Mouse (Mus musculus) cerebellum, postnatal 14 days (tissue): ENCODE results near the gene Tbxa2r.
A peak's percentile ranks its signal among the peaks of the same experiment; 100 is the strongest.

Experiments used
- DNase-seq, 2 experiments: peaks; one replicate each; pipeline ENCODE4 v3.0.0; 2021; ENCODE audit warnings: mixed read lengths in 2 of 2

Gene Tbxa2r

GRCm38 (mm10) chr10:81375322-81375721 lies 46.8 kb downstream of the Tbxa2r start:
- DNase-seq, result no peak

GRCm38 (mm10) chr10:81376561-81377361 lies 48.2 kb downstream of the Tbxa2r start:
- DNase-seq, result no peak

- DNase-seq, result no peak
These were observed 48.8 kb downstream of the Tbxa2r start for GRCm38 (mm10) chr10:81377362-81377664.

- no peak for DNase-seq
These were observed 49.4 kb downstream of the Tbxa2r start, which contains the start of gene Fzr1 for GRCm38 (mm10) chr10:81377793-81378552. Gene Fzr1, minus strand, starts transcription at chr10:81378516.

GRCm38 (mm10) chr10:81378553-81379182 lies 50.1 kb downstream of the Tbxa2r start:
- peak; percentile 100 for DNase-seq

- no peak for DNase-seq
These were observed 50.6 kb downstream of the Tbxa2r start for GRCm38 (mm10) chr10:81379183-81379553.

- no peak for DNase-seq
These were observed 51.4 kb downstream of the Tbxa2r start for GRCm38 (mm10) chr10:81379809-81380378.

- DNase-seq, result peak in 1 of 2 experiments; percentile 56
These were observed 53.5 kb downstream of the Tbxa2r start for GRCm38 (mm10) chr10:81382039-81382438.

- DNase-seq, result peak; percentile 100
These were observed 55.5 kb downstream of the Tbxa2r start, which contains the start of the genes Dohh and Gm48551 for GRCm38 (mm10) chr10:81383802-81384604. Gene Dohh, plus strand, starts transcription at chr10:81384428. Gene Gm48551, plus strand, starts transcription at chr10:81384466.

GRCm38 (mm10) chr10:81384605-81384982 lies 56.1 kb downstream of the Tbxa2r start:
- DNase-seq, result no peak
